Mouse (Mus musculus): ENCODE measurements around the gene Igsf9b. TPM values are rescaled to one million over a fixed set of nuclear protein-coding genes. Genes with fewer than 3 reads are reported as not detected.

Gene Igsf9b
- polyA plus RNA-seq, 1 experiment from 2014 or later: 2.2 TPM

DNA sequence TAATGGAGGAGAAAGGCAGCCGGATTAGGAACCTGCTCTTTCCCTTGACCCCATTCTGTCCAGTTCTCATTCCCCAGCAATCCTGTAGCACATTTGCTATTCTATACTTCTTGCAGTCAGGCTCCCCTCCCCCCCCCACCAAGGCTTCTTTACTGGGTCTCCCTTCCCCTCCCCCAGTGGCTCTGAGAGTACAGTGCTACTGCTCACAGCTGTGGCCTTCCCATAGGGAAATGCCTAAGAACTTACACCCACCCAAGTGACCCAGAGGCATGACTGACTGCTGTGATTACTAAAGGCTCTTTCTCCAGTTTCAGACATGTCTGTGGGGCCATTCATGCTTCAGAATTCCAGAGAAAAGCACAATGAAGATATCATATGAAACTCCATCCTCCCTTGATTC is 20.0 kb upstream of the Igsf9b start:
- Histone ChIP-seq H3K4me3 (ENCODE audit: low read depth, low read length) (no peak overlapping the region), H3K27ac (ENCODE audit: low read depth) (no peak overlapping the region), H3K9me3 (ENCODE audit: low read depth, low read length) (no peaks in the 10 kb centered on the region), H3K4me2 (no peak overlapping the region), H3K27me3 (ENCODE audit: insufficient read depth, low read length) (no peaks in the 10 kb centered on the region), H3K36me3 (ENCODE audit: insufficient read depth) (no peaks in the 10 kb centered on the region), H3K4me1 (ENCODE audit: insufficient read depth) (no peaks in the 10 kb centered on the region), H3K9ac (no peak overlapping the region)
- DNase-seq (no peak), ATAC-seq (ENCODE audit: insufficient read depth) (no peak)
- no peak for TF ChIP-seq CTCF (IDR thresholded peaks at IDR 0.05; ENCODE audit: low read depth)
- 70% methylated on average over 1 of the region's 1 CpGs for WGBS

DNA sequence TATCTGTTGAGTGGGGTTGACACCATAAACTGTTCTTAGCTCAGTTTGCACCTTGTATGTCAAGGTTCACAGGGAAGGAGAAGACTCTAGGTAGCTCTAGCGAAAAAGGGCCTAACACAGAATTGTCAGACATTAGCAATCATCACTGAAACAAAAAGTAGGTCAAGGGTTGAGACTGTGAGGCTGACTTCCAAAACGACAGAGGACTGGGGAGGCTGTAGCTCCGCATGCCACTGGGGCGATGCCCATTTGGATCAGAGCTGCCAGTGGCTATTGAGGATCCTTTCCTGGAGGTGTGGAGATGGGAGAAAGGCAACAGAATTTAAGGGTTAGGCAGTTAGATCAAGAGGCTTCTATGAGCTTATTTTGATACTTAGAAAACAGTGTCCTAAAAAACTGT is 18.0 kb upstream of the Igsf9b start:
- ATAC-seq (ENCODE audit: insufficient read depth) (no peak), DNase-seq (no peak)
- WGBS: 61% methylated on average over 4 of the region's 4 CpGs
- Histone ChIP-seq H3K27ac (ENCODE audit: low read depth) (no peak overlapping the region), H3K4me2 (no peak overlapping the region), H3K4me3 (ENCODE audit: low read depth, low read length) (no peak overlapping the region), H3K9ac (no peak overlapping the region), H3K9me3 (ENCODE audit: low read depth, low read length) (no peaks in the 10 kb centered on the region), H3K4me1 (ENCODE audit: insufficient read depth) (no peaks in the 10 kb centered on the region), H3K36me3 (ENCODE audit: insufficient read depth) (no peaks in the 10 kb centered on the region), H3K27me3 (ENCODE audit: insufficient read depth, low read length) (no peaks in the 10 kb centered on the region)
- no peak for TF ChIP-seq CTCF (IDR thresholded peaks at IDR 0.05; ENCODE audit: low read depth)

DNA sequence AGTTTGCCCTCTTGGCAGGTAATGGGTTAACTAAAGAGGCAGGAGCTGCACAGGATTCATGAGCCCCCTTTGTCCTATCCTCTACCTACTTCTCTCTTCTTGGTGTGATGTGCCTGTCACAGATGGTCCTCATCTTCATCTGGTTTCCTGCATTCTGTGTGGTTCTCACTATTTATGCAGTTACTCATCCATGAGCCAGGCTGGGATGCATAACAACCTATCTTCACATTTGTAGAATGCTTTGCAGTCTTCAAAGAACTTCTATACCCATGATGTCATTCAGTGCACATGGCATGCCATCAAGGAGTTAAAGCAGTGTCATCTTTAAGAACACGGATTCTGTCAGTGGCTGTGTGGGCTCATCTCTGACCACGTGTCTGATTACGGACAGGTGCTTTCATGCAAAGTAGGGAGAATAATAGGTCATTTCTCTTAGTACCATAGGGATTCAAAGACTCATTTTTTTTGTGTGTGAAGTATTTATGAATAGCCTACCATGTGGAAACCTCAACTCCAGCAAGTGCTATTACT is 13.2 kb upstream of the Igsf9b start:
- ATAC-seq (ENCODE audit: insufficient read depth): no peak
- Histone ChIP-seq H3K27me3 (ENCODE audit: insufficient read depth, low read length) (no peaks in the 10 kb centered on the region), H3K4me2 (no peak overlapping the region), H3K27ac (ENCODE audit: low read depth) (no peak overlapping the region), H3K4me3 (ENCODE audit: low read depth, low read length) (no peak overlapping the region), H3K4me1 (ENCODE audit: insufficient read depth) (peaks cover 4% of the 10 kb centered on the region; the same call in 1 of the 2 replicates), H3K36me3 (ENCODE audit: insufficient read depth) (no peaks in the 10 kb centered on the region), H3K9ac (no peak overlapping the region), H3K9me3 (ENCODE audit: low read depth, low read length) (no peaks in the 10 kb centered on the region)
- no peak for TF ChIP-seq CTCF (IDR thresholded peaks at IDR 0.05; ENCODE audit: low read depth)
- 71% methylated on average over 3 of the region's 3 CpGs for WGBS
- no peak for DNase-seq

DNA sequence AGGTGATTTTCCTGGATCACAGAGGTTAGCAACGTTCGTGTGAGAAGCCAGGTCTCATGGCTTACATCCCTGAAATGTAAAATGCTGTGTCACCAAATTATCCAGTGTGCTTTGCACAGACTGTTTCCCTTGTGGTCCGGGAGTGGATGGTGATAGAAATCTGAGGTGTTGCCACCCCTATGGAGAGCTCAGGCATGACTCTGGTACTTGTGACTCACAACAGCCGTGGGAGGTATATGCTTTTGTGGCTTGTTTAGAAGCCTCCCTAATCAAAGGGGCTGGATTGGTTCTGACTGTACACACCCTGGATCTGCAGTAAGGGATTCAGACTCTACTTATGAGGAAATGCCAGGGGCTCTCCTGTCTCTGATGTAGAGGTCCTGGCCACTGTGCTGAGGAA is 12.7 kb upstream of the Igsf9b start:
- 72% methylated on average over 4 of the region's 4 CpGs for WGBS
- no peak overlapping the region for H3K4me2 ChIP-seq
- H3K27me3 ChIP-seq (ENCODE audit: insufficient read depth, low read length): no peaks in the 10 kb centered on the region
- no peak overlapping the region for H3K4me3 ChIP-seq (ENCODE audit: low read depth, low read length)
- H3K27ac ChIP-seq (ENCODE audit: low read depth): no peak overlapping the region
- H3K9ac ChIP-seq: no peak overlapping the region
- ATAC-seq (ENCODE audit: insufficient read depth) (no peak), DNase-seq (no peak)
- no peak for TF ChIP-seq CTCF (IDR thresholded peaks at IDR 0.05; ENCODE audit: low read depth)
- H3K4me1 ChIP-seq (ENCODE audit: insufficient read depth): peaks cover 4% of the 10 kb centered on the region; the same call in 1 of the 2 replicates
- H3K36me3 ChIP-seq (ENCODE audit: insufficient read depth): no peaks in the 10 kb centered on the region
- no peaks in the 10 kb centered on the region for H3K9me3 ChIP-seq (ENCODE audit: low read depth, low read length)

DNA sequence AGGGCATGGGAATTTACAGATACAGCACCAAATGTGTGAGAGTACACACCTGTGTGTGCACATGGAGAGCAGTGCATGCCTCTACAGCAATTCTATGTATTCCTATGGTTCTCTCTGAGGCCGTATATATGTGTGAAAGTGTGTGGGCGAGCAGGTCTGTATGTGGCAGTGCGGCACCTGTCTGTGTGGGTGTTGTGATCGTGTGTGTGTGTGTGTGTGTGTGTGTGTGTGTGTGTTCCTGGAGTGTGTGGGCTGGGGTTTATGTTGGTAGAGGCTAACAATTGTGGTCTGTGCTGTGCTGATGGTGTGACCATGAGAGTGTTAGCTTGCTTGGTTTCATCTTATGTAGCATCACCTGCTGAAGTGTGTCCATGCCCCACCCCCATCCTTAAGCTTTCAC is 12.1 kb upstream of the Igsf9b start:
- no peaks in the 10 kb centered on the region for H3K36me3 ChIP-seq (ENCODE audit: insufficient read depth)
- ATAC-seq (ENCODE audit: insufficient read depth) (no peak), DNase-seq (no peak)
- no peak overlapping the region for H3K4me2 ChIP-seq
- H3K4me1 ChIP-seq (ENCODE audit: insufficient read depth): peaks cover 4% of the 10 kb centered on the region; the same call in 1 of the 2 replicates
- H3K9ac ChIP-seq: no peak overlapping the region
- H3K27ac ChIP-seq (ENCODE audit: low read depth): no peak overlapping the region
- H3K9me3 ChIP-seq (ENCODE audit: low read depth, low read length): no peaks in the 10 kb centered on the region
- 84% methylated on average over 4 of the region's 4 CpGs for WGBS
- no peak for TF ChIP-seq CTCF (IDR thresholded peaks at IDR 0.05; ENCODE audit: low read depth)
- H3K27me3 ChIP-seq (ENCODE audit: insufficient read depth, low read length): no peaks in the 10 kb centered on the region
- H3K4me3 ChIP-seq (ENCODE audit: low read depth, low read length): no peak overlapping the region

DNA sequence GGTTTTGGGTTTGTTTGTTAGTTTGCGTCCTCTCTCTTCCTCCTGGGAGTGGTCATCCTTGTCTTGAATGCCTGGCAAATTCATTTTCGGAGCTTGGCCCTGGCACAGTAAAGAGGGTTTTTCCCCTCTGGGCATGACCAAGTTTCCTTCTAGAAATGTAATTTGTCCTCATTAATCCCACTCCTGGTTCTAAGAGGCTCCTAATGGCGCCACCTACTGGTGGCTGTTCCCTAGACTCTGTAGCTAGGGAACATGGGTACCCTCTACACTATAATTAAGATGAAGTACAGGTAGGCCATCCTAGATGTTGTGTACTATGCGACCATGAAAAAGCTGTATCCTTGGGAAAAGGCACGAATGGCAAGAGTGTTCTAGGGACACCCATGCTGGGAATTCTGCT is 11.6 kb upstream of the Igsf9b start:
- peaks cover 4% of the 10 kb centered on the region; the same call in 1 of the 2 replicates for H3K4me1 ChIP-seq (ENCODE audit: insufficient read depth)
- peak; percentile 55 for TF ChIP-seq CTCF (IDR thresholded peaks at IDR 0.05; ENCODE audit: low read depth)
- no peak overlapping the region for H3K9ac ChIP-seq
- H3K4me2 ChIP-seq: no peak overlapping the region
- no peak overlapping the region for H3K27ac ChIP-seq (ENCODE audit: low read depth)
- no peaks in the 10 kb centered on the region for H3K36me3 ChIP-seq (ENCODE audit: insufficient read depth)
- H3K27me3 ChIP-seq (ENCODE audit: insufficient read depth, low read length): no peaks in the 10 kb centered on the region
- H3K4me3 ChIP-seq (ENCODE audit: low read depth, low read length): no peak overlapping the region
- H3K9me3 ChIP-seq (ENCODE audit: low read depth, low read length): no peaks in the 10 kb centered on the region
- 35% methylated on average over 5 of the region's 5 CpGs for WGBS
- ATAC-seq (ENCODE audit: insufficient read depth): no peak
- peak; percentile 70 for DNase-seq

DNA sequence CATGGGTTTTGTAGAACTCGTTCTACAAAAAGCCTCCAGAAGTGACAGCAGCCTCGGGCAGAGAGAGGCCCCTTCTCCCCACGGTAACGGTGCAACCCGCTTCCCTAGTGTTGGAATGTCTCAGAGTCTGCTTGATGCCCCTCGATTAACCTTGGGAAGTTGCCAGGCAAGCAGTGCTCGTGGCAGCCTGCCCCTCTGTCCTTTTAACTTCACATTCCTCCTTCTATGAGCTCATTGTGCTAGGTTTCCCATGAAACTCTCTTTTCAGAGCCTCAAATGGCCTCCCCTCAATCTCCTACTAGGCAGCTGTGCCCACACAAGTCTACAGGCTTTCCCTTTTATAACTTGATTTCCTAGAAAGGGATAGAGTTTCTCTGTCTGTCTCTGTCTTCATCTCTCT is 10.6 kb upstream of the Igsf9b start:
- peak; percentile 68 for DNase-seq
- Histone ChIP-seq H3K27me3 (ENCODE audit: insufficient read depth, low read length) (no peaks in the 10 kb centered on the region), H3K9ac (no peak overlapping the region), H3K4me1 (ENCODE audit: insufficient read depth) (peaks cover 4% of the 10 kb centered on the region; the same call in 1 of the 2 replicates), H3K9me3 (ENCODE audit: low read depth, low read length) (no peaks in the 10 kb centered on the region), H3K36me3 (ENCODE audit: insufficient read depth) (no peaks in the 10 kb centered on the region), H3K4me2 (no peak overlapping the region), H3K27ac (ENCODE audit: low read depth) (0 out of 2 replicates have a peak overlapping the region, but pooled peaks have one; percentile 15), H3K4me3 (ENCODE audit: low read depth, low read length) (no peak overlapping the region)
- peak; percentile 74; the same call in 1 of the 2 replicates for ATAC-seq (ENCODE audit: insufficient read depth)
- 17% methylated on average over 7 of the region's 7 CpGs for WGBS
- TF ChIP-seq CTCF (IDR thresholded peaks at IDR 0.05; ENCODE audit: low read depth): no peak
